Mouse (Mus musculus) kidney, adult 2 months (tissue): ENCODE measurements around the gene Carmil2.
A peak's percentile ranks its signal among the peaks of the same experiment; 100 is the strongest.

ENCODE experiments used
- CTCF ChIP-seq: fragments of 200-500 bp; conservative IDR thresholded peaks from 2 replicates; pipeline ENCODE4 v1.5.1; 2011; ENCODE audit warnings: low read depth, mild to moderate bottlenecking, control low read depth, low read length, moderate library complexity, mixed read lengths; ENCODE audit not compliant: insufficient read depth, insufficient read length
- POLR2A ChIP-seq: fragments of 200-500 bp; IDR thresholded peaks from one replicate; pipeline ENCODE4 v1.6.1; 2011; ENCODE audit warnings: low read depth, low read length, control low read depth

- TF ChIP-seq CTCF (peak; percentile 79), POLR2A (no peak)
Observed at GRCm38 (mm10) chr8:105685796-105686308, at the start of gene Carmil2.
